Mouse (Mus musculus): ENCODE measurements at regions not wholly inside any gene's neighbourhood (a gene's known extent, or its start where the extent isn't known, plus 50 kb on each side); places are given as distances from the start of the nearest gene placed in this dataset.

DNA sequence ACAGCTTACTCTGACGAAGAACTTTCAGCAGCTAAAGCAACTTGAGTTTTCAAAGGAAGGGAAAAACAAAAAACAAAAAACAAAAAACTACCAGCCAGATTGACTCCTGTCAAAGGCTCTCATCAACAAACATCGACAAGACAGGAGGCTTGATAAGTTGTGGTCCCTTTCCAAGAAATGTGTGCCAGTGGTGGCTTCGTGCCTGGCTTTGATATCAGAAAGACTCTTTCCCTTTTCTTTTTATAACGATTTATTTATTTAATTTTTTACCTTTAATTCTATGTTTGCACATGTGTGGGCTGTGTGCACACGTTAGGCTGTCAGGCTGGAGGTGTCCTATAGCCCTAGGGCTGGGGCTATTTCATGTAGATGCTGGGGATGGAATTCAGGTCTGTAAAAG, 60.4 kb downstream of the Dact1 start:
- Histone ChIP-seq H3K4me2 (ENCODE audit: low read depth, severe bottlenecking) (no peak overlapping the region), H3K27ac (replicated peaks; ENCODE audit: low read depth, low read length) (no peak overlapping the region), H3K4me3 (ENCODE audit: low read depth, low read length) (no peak overlapping the region), H3K4me1 (ENCODE audit: control insufficient read depth, insufficient read depth, low read length) (peaks cover 7% of the 10 kb centered on the region; the same call in 1 of the 2 replicates), H3K9ac (ENCODE audit: low read length) (no peak overlapping the region), H3K36me3 (ENCODE audit: control insufficient read depth, insufficient read depth, low read length) (no peaks in the 10 kb centered on the region), H3K27me3 (ENCODE audit: control insufficient read depth, insufficient read depth, low read length) (no peaks in the 10 kb centered on the region), H3K9me3 (ENCODE audit: control insufficient read depth, low read length) (no peaks in the 10 kb centered on the region)
- no peak for DNase-seq (ENCODE audit: low spot score)
- ATAC-seq (ENCODE audit: insufficient number of reproducible peaks, low FRiP score, low TSS enrichment, low read depth): no peak
- 58% methylated on average over 5 of the region's 5 CpGs for WGBS

DNA sequence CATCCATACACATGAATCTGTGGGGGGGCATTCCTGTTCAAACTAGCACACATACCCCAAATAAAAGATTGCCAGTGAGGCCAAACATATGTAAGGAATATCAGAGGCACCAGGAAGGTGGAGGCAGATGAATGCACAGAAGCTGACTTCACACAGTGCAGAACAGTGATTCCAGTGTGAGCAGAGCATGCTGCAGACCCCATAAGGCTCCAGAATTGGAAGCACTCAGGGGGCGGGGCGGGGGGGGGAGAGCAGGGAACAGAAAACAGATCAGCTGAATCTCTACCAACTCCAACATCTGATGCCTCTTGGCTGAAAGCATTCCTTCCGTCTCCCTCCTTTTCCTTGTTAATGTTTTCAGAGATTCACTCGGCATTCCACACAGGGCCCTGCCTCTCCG, 62.3 kb downstream of the Dact1 start:
- ATAC-seq (ENCODE audit: insufficient number of reproducible peaks, low FRiP score, low TSS enrichment, low read depth): no peak
- 78% methylated on average over 5 of the region's 5 CpGs for WGBS
- H3K4me2 ChIP-seq (ENCODE audit: low read depth, severe bottlenecking): no peak overlapping the region
- H3K27ac ChIP-seq (replicated peaks; ENCODE audit: low read depth, low read length): no peak overlapping the region
- H3K36me3 ChIP-seq (ENCODE audit: control insufficient read depth, insufficient read depth, low read length): no peaks in the 10 kb centered on the region
- H3K9ac ChIP-seq (ENCODE audit: low read length): no peak overlapping the region
- no peaks in the 10 kb centered on the region for H3K9me3 ChIP-seq (ENCODE audit: control insufficient read depth, low read length)
- H3K4me3 ChIP-seq (ENCODE audit: low read depth, low read length): no peak overlapping the region
- DNase-seq (ENCODE audit: low spot score): no peak
- H3K4me1 ChIP-seq (ENCODE audit: control insufficient read depth, insufficient read depth, low read length): peaks cover 7% of the 10 kb centered on the region; the same call in 1 of the 2 replicates
- no peaks in the 10 kb centered on the region for H3K27me3 ChIP-seq (ENCODE audit: control insufficient read depth, insufficient read depth, low read length)

DNA sequence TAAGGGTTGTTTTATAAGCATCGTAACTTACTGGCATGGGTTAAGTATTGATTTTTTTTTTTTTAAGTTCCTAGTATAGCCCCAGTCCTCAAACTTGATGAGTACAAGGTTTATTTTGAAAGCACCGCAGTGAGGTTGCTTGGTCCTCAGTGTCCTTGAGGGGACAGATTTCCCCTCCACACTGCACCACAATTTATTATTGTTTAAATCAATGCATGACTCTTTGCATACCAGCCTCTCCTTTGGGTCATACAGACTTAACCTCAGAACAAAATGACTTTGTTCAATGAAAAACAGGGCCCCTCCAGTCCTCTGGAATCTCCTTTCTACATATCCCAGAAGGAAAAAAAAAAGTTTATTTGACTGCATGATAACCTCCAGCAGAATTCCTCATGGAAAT, 63.9 kb downstream of the Dact1 start:
- peaks cover 7% of the 10 kb centered on the region; the same call in 1 of the 2 replicates for H3K4me1 ChIP-seq (ENCODE audit: control insufficient read depth, insufficient read depth, low read length)
- H3K4me2 ChIP-seq (ENCODE audit: low read depth, severe bottlenecking): 0 out of 2 replicates have a peak overlapping the region, but pooled peaks have one; percentile 3
- H3K27ac ChIP-seq (replicated peaks; ENCODE audit: low read depth, low read length): no peak overlapping the region; the same call in 1 of the 2 replicates
- ATAC-seq (ENCODE audit: insufficient number of reproducible peaks, low FRiP score, low TSS enrichment, low read depth): peak; percentile 35; the same call in 1 of the 2 replicates
- WGBS: 35% methylated on average over 2 of the region's 2 CpGs
- H3K9me3 ChIP-seq (ENCODE audit: control insufficient read depth, low read length): no peaks in the 10 kb centered on the region
- DNase-seq (ENCODE audit: low spot score): no peak
- H3K27me3 ChIP-seq (ENCODE audit: control insufficient read depth, insufficient read depth, low read length): no peaks in the 10 kb centered on the region
- no peaks in the 10 kb centered on the region for H3K36me3 ChIP-seq (ENCODE audit: control insufficient read depth, insufficient read depth, low read length)
- no peak overlapping the region for H3K9ac ChIP-seq (ENCODE audit: low read length)
- no peak overlapping the region for H3K4me3 ChIP-seq (ENCODE audit: low read depth, low read length)

GRCm38 (mm10) chr12:71376446-71376845, 66.8 kb downstream of the Dact1 start:
- H3K27me3 ChIP-seq (ENCODE audit: control insufficient read depth, insufficient read depth, low read length): no peaks in the 10 kb centered on the region
- H3K27ac ChIP-seq (replicated peaks; ENCODE audit: low read depth, low read length): no peak overlapping the region
- H3K4me1 ChIP-seq (ENCODE audit: control insufficient read depth, insufficient read depth, low read length): peaks cover 7% of the 10 kb centered on the region; the same call in 1 of the 2 replicates
- H3K4me3 ChIP-seq (ENCODE audit: low read depth, low read length): no peak overlapping the region
- H3K36me3 ChIP-seq (ENCODE audit: control insufficient read depth, insufficient read depth, low read length): no peaks in the 10 kb centered on the region
- no peak overlapping the region for H3K9ac ChIP-seq (ENCODE audit: low read length)
- no peak for DNase-seq (ENCODE audit: low spot score)
- no peak for ATAC-seq (ENCODE audit: insufficient number of reproducible peaks, low FRiP score, low TSS enrichment, low read depth)
- 67% methylated on average over 8 of the region's 8 CpGs for WGBS
- H3K9me3 ChIP-seq (ENCODE audit: control insufficient read depth, low read length): no peaks in the 10 kb centered on the region
- no peak overlapping the region for H3K4me2 ChIP-seq (ENCODE audit: low read depth, severe bottlenecking)

DNA sequence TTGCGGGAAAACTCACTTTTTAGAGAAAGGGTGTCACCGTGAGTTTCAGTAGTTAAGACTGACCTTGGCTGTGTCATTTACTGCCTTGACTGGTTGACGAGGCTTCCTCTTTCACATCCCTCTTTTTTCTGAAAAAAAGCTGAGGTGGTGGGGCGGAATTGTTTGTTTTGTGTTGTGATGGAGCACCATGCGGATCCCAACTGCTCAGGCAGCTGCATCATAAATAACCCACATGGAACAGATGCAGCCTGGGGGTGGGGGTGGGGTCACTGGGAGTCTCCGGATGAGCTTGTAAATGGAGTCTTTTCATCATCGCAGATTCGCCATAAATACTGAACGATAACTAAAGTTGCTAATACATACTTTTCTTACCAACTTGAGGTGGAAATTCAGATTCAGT, 67.3 kb downstream of the Dact1 start:
- H3K27me3 ChIP-seq (ENCODE audit: control insufficient read depth, insufficient read depth, low read length): no peaks in the 10 kb centered on the region
- no peak overlapping the region for H3K4me3 ChIP-seq (ENCODE audit: low read depth, low read length)
- ATAC-seq (ENCODE audit: insufficient number of reproducible peaks, low FRiP score, low TSS enrichment, low read depth): no peak
- H3K27ac ChIP-seq (replicated peaks; ENCODE audit: low read depth, low read length): no peak overlapping the region
- H3K9me3 ChIP-seq (ENCODE audit: control insufficient read depth, low read length): no peaks in the 10 kb centered on the region
- 31% methylated on average over 9 of the region's 9 CpGs for WGBS
- H3K9ac ChIP-seq (ENCODE audit: low read length): no peak overlapping the region; the same call in 1 of the 2 replicates
- DNase-seq (ENCODE audit: low spot score): no peak
- no peak overlapping the region for H3K4me2 ChIP-seq (ENCODE audit: low read depth, severe bottlenecking)
- no peaks in the 10 kb centered on the region for H3K36me3 ChIP-seq (ENCODE audit: control insufficient read depth, insufficient read depth, low read length)
- peaks cover 7% of the 10 kb centered on the region; the same call in 1 of the 2 replicates for H3K4me1 ChIP-seq (ENCODE audit: control insufficient read depth, insufficient read depth, low read length)

- 90% methylated on average over 8 of the region's 8 CpGs for WGBS
- Histone ChIP-seq H3K27ac (replicated peaks; ENCODE audit: low read depth, low read length) (no peak overlapping the region), H3K27me3 (ENCODE audit: control insufficient read depth, insufficient read depth, low read length) (no peaks in the 10 kb centered on the region), H3K9me3 (ENCODE audit: control insufficient read depth, low read length) (no peaks in the 10 kb centered on the region), H3K9ac (ENCODE audit: low read length) (no peak overlapping the region), H3K36me3 (ENCODE audit: control insufficient read depth, insufficient read depth, low read length) (no peaks in the 10 kb centered on the region), H3K4me1 (ENCODE audit: control insufficient read depth, insufficient read depth, low read length) (no peaks in the 10 kb centered on the region), H3K4me2 (ENCODE audit: low read depth, severe bottlenecking) (no peak overlapping the region), H3K4me3 (ENCODE audit: low read depth, low read length) (no peak overlapping the region)
- DNase-seq (ENCODE audit: low spot score) (no peak), ATAC-seq (ENCODE audit: insufficient number of reproducible peaks, low FRiP score, low TSS enrichment, low read depth) (no peak)
Measured at GRCm38 (mm10) chr12:71379626-71380423, 70.1 kb downstream of the Dact1 start.

- Histone ChIP-seq H3K4me3 (ENCODE audit: low read depth, low read length) (no peak overlapping the region), H3K4me1 (ENCODE audit: control insufficient read depth, insufficient read depth, low read length) (no peaks in the 10 kb centered on the region), H3K4me2 (ENCODE audit: low read depth, severe bottlenecking) (no peak overlapping the region), H3K36me3 (ENCODE audit: control insufficient read depth, insufficient read depth, low read length) (no peaks in the 10 kb centered on the region), H3K27me3 (ENCODE audit: control insufficient read depth, insufficient read depth, low read length) (no peaks in the 10 kb centered on the region), H3K27ac (replicated peaks; ENCODE audit: low read depth, low read length) (no peak overlapping the region), H3K9me3 (ENCODE audit: control insufficient read depth, low read length) (no peaks in the 10 kb centered on the region), H3K9ac (ENCODE audit: low read length) (no peak overlapping the region)
- ATAC-seq (ENCODE audit: insufficient number of reproducible peaks, low FRiP score, low TSS enrichment, low read depth) (no peak), DNase-seq (ENCODE audit: low spot score) (no peak)
- WGBS: 86% methylated on average over 3 of the region's 3 CpGs
Measured at GRCm38 (mm10) chr12:71380424-71380761, 70.7 kb downstream of the Dact1 start.

- Histone ChIP-seq H3K9ac (ENCODE audit: low read length) (no peak overlapping the region), H3K4me2 (ENCODE audit: low read depth, severe bottlenecking) (no peak overlapping the region), H3K4me3 (ENCODE audit: low read depth, low read length) (no peak overlapping the region), H3K9me3 (ENCODE audit: control insufficient read depth, low read length) (no peaks in the 10 kb centered on the region), H3K4me1 (ENCODE audit: control insufficient read depth, insufficient read depth, low read length) (no peaks in the 10 kb centered on the region), H3K27me3 (ENCODE audit: control insufficient read depth, insufficient read depth, low read length) (no peaks in the 10 kb centered on the region), H3K27ac (replicated peaks; ENCODE audit: low read depth, low read length) (no peak overlapping the region), H3K36me3 (ENCODE audit: control insufficient read depth, insufficient read depth, low read length) (no peaks in the 10 kb centered on the region)
- WGBS: 82% methylated on average over 3 of the region's 3 CpGs
- no peak for ATAC-seq (ENCODE audit: insufficient number of reproducible peaks, low FRiP score, low TSS enrichment, low read depth)
- no peak for DNase-seq (ENCODE audit: low spot score)
Measured at GRCm38 (mm10) chr12:71386251-71386650, 76.6 kb downstream of the Dact1 start.

DNA sequence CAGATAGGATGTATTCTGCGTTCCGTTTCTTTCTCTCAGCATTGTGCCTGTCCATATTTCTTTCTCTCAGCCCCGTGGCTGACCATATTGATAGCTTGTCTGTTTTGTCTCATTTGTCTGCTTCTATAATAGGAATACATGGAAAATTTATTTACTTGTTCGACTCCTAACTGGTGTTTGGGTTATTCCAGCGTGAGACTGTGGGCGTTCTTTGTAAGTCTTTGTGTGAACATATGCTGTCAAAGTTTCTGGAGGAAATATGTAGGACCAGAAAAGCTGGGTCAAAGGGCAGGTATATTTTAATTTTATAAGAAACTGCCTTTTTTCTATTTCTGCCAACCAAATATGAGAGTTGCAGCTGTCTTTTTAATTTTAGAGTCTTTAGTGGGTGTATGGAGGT, 81.8 kb downstream of the Dact1 start:
- 73% methylated on average over 6 of the region's 6 CpGs for WGBS
- Histone ChIP-seq H3K9ac (ENCODE audit: low read length) (no peak overlapping the region), H3K36me3 (ENCODE audit: control insufficient read depth, insufficient read depth, low read length) (no peaks in the 10 kb centered on the region), H3K9me3 (ENCODE audit: control insufficient read depth, low read length) (no peaks in the 10 kb centered on the region), H3K4me1 (ENCODE audit: control insufficient read depth, insufficient read depth, low read length) (no peaks in the 10 kb centered on the region), H3K4me3 (ENCODE audit: low read depth, low read length) (no peak overlapping the region), H3K27me3 (ENCODE audit: control insufficient read depth, insufficient read depth, low read length) (no peaks in the 10 kb centered on the region), H3K4me2 (ENCODE audit: low read depth, severe bottlenecking) (no peak overlapping the region), H3K27ac (replicated peaks; ENCODE audit: low read depth, low read length) (no peak overlapping the region)
- DNase-seq (ENCODE audit: low spot score): no peak
- ATAC-seq (ENCODE audit: insufficient number of reproducible peaks, low FRiP score, low TSS enrichment, low read depth): no peak

Data from limb, embryonic 11.5 days (tissue).